Mouse (Mus musculus) liver (tissue): Measurements from ENCODE around the gene Egfl8.

Source experiments
- DNase-seq: peaks from one replicate; pipeline ENCODE4 v3.0.0-alpha.2; 2020; ENCODE audit warnings: mixed read lengths

Gene Egfl8

DNA sequence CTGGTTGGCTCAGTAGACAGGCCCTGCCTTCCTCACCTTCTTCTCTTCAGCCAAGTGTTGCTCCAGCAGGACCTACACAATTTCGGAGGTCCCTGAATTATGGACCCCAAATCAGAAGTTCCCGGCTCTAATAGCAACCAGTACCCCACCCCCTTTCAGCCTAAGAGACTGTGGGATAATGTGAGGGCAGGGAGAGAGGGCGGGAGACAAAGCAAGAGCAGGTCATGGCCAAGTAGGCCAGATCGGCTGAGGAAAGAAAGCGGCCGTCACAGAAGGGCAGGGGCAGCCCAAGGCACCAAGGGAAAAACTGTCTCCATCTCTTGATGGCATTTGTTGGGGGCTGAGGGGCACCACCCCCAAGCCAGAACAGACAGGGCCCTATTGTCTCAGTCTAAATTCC lies at the start of gene Egfl8:
Gene Egfl8 (minus strand): TSS at position 101 of the 400 bp plus-strand sequence.
- no peak for DNase-seq

GRCm38 (mm10) chr17:34664472-34664871 lies 48.7 kb upstream of the Egfl8 start:
- DNase-seq, result no peak

DNA sequence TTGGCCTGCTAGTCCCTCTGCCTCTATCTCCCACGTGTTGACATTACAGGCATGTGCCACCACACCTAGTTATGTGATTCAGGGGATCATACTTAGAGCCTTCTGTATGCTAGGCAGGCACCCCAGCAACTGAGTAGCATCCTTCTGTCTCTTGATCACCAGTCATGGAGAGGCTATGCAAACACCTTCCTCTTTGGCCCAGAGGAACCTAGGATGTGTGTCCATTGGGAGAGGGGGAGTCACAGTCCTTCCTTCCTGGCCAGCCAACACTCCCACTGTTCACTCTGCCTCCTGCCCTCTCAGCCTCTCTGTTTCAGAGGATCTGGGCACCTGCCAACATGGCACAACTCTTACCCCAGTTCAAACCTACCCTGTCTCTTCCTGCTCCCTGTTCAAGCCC lies 47.8 kb upstream of the Egfl8 start:
- DNase-seq, result no peak

DNA sequence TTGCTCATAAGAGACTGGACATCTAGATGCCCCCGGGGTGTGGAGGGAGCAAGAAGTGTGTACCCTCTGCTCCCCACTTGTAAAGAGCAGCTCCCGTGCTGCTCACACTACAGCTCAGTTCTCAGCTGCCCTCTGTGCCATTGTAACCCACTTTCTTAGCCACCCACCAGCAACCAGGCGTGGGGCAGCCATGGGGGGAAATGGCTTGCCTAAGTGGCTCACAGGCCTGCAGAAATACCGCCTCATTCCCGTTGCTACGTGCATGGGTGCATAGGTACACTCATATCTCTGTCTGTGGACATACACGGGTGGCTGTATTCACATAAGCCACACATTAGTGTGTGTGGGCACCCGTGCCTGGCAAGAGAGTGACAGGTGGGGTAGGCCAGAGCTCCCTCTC lies 47.2 kb upstream of the Egfl8 start:
- DNase-seq, result no peak

DNA sequence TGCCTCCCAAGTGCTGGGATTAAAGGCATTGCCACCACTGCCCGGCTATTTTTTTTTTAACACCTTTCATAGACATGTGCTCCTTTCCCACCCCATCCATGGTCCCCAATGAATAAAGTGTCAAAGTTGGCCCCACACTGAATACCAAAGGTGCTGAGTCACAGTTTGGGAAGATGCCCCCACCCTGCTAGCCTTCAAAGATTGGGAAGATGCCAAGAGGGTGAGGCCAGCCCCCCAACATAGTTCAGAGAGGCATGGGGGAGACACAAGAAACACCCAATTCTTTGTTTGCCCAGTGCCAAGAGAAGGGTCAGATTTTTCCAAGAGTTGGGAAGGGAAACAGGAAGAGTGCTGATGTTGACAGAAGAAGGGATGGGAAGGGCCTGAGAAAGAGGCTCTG lies 46.7 kb upstream of the Egfl8 start:
- DNase-seq, result no peak

DNA sequence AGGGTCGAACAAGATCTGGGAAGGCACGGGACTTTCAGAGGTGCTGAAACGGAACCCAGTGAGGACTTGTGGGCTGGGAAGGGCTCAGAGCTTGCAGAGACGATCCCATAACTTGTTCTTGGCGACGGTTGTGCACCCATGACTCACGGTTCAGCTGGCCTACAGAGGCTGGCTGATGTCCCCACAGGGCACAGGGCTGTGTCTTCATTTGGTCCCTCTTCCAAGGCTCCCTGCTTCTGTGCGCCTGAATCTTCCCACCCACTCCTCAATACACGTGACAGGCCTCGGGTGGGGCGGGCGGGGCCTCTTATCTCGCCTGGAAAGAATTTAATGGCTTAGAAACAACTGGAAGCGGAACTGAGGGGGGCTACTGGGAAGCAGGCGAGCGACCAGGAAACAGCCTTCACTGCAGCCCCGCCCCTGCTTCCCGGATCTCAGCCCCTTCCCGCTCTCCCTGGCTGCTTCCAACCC lies 45.4 kb upstream of the Egfl8 start:
- DNase-seq, result peak; percentile 25

DNA sequence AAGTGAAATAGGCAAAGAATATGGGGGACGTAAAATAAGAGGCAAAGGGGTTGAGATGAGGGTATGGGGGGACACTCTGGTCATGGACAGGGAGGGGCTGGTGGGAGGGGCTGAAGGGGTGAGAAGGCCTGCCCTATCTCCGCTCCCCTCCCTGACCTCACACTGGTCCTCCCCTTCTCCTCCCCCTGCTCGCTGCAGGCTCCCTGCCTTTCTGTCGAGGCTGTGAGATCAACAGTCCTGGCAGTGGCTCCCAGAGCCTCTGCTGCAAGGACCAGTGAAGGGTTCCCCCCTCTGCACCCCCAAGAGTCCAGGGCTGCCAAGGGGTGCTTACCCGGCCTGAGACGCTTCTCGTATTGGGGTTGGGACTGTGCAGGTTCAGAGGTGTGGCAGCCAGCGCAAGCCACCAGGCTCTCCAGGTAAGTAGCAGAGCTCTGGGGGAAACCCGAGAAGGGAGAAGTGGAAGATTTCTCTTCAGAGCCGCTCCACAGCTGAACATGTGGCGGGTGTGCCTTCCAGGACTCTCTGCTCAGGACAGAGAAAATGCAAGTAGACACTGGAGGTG lies 44.6 kb upstream of the Egfl8 start:
- no peak for DNase-seq

GRCm38 (mm10) chr17:34659897-34660214 lies 44.1 kb upstream of the Egfl8 start:
- no peak for DNase-seq

- DNase-seq, result no peak
These were observed 43.6 kb upstream of the Egfl8 start for GRCm38 (mm10) chr17:34659181-34659896.

- no peak for DNase-seq
These were observed 42.8 kb upstream of the Egfl8 start for GRCm38 (mm10) chr17:34658591-34658990.

- no peak for DNase-seq
These were observed 42.4 kb upstream of the Egfl8 start for GRCm38 (mm10) chr17:34658145-34658544.

GRCm38 (mm10) chr17:34657271-34657670 lies 41.5 kb upstream of the Egfl8 start:
- DNase-seq, result no peak

DNA sequence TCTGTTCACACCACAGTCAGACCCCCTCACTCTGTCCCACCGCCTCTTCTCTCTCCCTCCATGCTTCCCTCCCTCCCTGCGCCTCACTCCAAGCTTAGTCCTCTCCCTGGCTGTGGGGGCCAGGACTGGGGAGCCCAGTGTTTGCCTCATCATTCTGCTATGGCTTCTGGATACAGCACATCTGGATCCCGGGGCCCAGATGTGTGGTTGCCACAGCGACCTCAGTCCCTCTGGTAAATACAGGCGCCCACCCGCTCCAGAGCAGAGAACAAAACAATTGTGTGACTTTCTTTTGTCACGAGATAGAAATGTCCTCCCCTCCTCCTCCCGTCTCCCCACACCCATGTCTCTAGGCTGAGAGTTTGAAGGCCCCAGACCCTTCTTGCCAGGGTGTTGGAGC lies 40.9 kb upstream of the Egfl8 start:
- no peak for DNase-seq

GRCm38 (mm10) chr17:34655581-34655991 lies 39.8 kb upstream of the Egfl8 start:
- peak; percentile 38 for DNase-seq

DNA sequence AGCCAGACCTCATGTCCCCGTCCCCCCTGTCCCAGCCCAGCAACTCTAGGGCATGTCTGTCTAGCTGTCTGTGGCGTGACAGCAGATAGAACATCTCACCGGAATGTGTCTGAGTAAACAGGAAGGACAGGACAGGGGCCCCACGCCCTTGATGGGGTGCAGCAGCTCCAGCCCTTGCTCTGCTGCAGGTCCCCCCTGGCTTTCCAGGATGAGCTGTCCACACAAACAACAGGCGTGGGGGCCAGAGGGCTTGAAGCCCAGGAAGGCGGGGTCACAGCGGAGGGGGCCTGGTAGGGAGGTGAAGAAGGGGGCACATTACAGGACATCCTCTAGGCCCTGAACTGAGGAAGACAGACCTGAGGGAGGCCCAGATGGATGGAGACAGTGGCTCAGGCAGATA lies 39.4 kb upstream of the Egfl8 start:
- DNase-seq, result no peak

- no peak for DNase-seq
These were observed 38.6 kb upstream of the Egfl8 start for GRCm38 (mm10) chr17:34654392-34654791.

- DNase-seq, result peak; percentile 57
These were observed 38.0 kb upstream of the Egfl8 start for GRCm38 (mm10) chr17:34653746-34654285.

GRCm38 (mm10) chr17:34652985-34653384 lies 37.2 kb upstream of the Egfl8 start:
- no peak for DNase-seq

- no peak for DNase-seq
These were observed 36.8 kb upstream of the Egfl8 start for GRCm38 (mm10) chr17:34652546-34652945.

- DNase-seq, result peak; percentile 55
These were observed 35.9 kb upstream of the Egfl8 start for GRCm38 (mm10) chr17:34651507-34652221.

DNA sequence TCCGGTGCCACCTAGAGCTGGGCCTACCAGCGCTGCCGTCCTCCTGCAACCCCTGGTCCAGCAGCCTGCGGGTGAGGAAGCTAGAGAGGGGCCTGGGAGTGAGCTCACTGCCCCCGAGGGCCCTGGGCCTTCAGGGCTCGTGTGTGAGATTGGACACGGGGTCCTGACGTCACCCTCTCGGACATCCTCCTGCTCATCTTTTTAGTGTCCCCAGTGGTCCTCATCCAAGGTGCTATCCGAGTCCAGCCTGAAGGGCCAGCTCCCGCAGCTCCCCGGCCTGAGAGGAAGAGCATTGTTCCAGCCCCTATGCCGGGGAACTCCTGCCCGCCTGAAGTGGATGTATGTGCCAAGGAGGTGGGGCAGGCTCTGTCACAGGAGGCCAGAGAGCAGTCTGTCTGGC lies 35.0 kb upstream of the Egfl8 start:
- no peak for DNase-seq

GRCm38 (mm10) chr17:34649106-34649864 lies 33.5 kb upstream of the Egfl8 start:
- no peak for DNase-seq
